Mouse (Mus musculus) heart, embryonic 13.5 days (tissue): Measurements from ENCODE around the gene Nr2c1. TPM values are rescaled to one million over a fixed set of nuclear protein-coding genes. Genes with fewer than 3 reads are reported as not detected.

Experiments
- ATAC-seq: fragments of 200-750 bp; cut with Nextera tagmentation; 2 replicates; pipeline ENCODE4 v1.8.0; 2017; ENCODE audit warnings: moderate TSS enrichment; ENCODE audit not compliant: insufficient number of reproducible peaks, low FRiP score, low TSS enrichment; ENCODE audit errors: extremely low read depth
- H3K27ac ChIP-seq: fragments of 300-500 bp; sonication (generic); replicated peaks from 2 replicates; pipeline ENCODE4 v1.5.1; 2015; ENCODE audit warnings: moderate library complexity, mild to moderate bottlenecking, inconsistent platforms
- H3K27me3 ChIP-seq: fragments of 300-500 bp; sonication (generic); replicated peaks from 2 replicates; pipeline ENCODE4 v1.6.1; 2015; ENCODE audit warnings: mild to moderate bottlenecking, inconsistent platforms
- H3K36me3 ChIP-seq: fragments of 300-500 bp; sonication (generic); 2 replicates; pipeline ENCODE4 v1.6.1; 2015; ENCODE audit warnings: mild to moderate bottlenecking, inconsistent platforms
- H3K4me1 ChIP-seq: fragments of 300-500 bp; sonication (generic); 2 replicates; pipeline ENCODE4 v1.6.1; 2015; ENCODE audit warnings: inconsistent platforms
- H3K4me2 ChIP-seq: fragments of 300-500 bp; sonication (generic); 2 replicates; pipeline ENCODE4 v1.6.1; 2015; ENCODE audit warnings: inconsistent platforms, mild to moderate bottlenecking, moderate library complexity
- H3K4me3 ChIP-seq: fragments of 300-500 bp; sonication (generic); 2 replicates; pipeline ENCODE4 v1.5.1; 2015; ENCODE audit warnings: moderate library complexity, mild to moderate bottlenecking, inconsistent platforms
- H3K9ac ChIP-seq: fragments of 300-500 bp; sonication (generic); 2 replicates; pipeline ENCODE4 v1.6.1; 2015; ENCODE audit warnings: inconsistent platforms, mild to moderate bottlenecking, moderate library complexity
- H3K9me3 ChIP-seq: fragments of 300-500 bp; sonication (generic); 2 replicates; pipeline ENCODE4 v1.6.1; 2016; ENCODE audit warnings: inconsistent platforms
- WGBS: fragments of 180-500 bp; shearing (Covaris S2); methylation state at CpG from one replicate; pipeline ENCODE4 v1.1.7; 2015; ENCODE audit warnings: mixed read lengths; 5-methylcytosine and 5-hydroxymethylcytosine counted together
- polyA plus RNA-seq: library from polyadenylated mRNA; unstranded; fragments of >200 nt; fragmentation: Nextera tagmentation; extraction: Ambion mirVana; gene quantifications from 2 replicates; pipeline ENCODE4 v1.2.1, GENCODE M21; 2015

Nr2c1 gene
- polyA plus RNA-seq, 1 experiment from 2014 or later = 6.0 TPM

DNA sequence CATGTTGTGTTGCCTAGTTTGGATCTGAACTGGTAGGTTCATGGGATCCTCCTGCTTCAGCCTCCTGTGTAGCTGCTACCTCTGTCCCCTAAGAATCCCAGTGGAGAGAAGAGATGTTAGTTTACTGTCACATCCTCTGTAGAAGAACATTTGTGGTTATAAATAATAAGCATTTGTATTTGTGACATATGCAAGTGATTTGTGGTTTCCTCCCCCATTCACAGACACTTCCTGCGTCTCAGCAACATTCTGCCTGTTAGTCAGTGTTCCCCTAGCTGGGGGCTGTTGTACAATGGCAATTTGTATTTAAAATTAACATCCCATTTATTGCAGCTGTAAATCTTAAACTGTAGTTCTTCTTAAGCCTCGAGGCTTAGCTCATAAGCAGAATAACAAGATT is 63.9 kb downstream of the Nr2c1 start:
- no peak overlapping the region for H3K27ac ChIP-seq
- H3K36me3 ChIP-seq = peaks cover 70% of the 10 kb centered on the region
- no peaks in the 10 kb centered on the region for H3K27me3 ChIP-seq
- H3K9ac ChIP-seq = no peak overlapping the region
- 79% methylated on average over 2 of the region's 2 CpGs for WGBS
- H3K4me1 ChIP-seq = peaks cover 3% of the 10 kb centered on the region; the same call in 1 of the 2 replicates
- ATAC-seq = no peak
- H3K9me3 ChIP-seq = no peaks in the 10 kb centered on the region
- H3K4me2 ChIP-seq = no peak overlapping the region
- H3K4me3 ChIP-seq = no peak overlapping the region

DNA sequence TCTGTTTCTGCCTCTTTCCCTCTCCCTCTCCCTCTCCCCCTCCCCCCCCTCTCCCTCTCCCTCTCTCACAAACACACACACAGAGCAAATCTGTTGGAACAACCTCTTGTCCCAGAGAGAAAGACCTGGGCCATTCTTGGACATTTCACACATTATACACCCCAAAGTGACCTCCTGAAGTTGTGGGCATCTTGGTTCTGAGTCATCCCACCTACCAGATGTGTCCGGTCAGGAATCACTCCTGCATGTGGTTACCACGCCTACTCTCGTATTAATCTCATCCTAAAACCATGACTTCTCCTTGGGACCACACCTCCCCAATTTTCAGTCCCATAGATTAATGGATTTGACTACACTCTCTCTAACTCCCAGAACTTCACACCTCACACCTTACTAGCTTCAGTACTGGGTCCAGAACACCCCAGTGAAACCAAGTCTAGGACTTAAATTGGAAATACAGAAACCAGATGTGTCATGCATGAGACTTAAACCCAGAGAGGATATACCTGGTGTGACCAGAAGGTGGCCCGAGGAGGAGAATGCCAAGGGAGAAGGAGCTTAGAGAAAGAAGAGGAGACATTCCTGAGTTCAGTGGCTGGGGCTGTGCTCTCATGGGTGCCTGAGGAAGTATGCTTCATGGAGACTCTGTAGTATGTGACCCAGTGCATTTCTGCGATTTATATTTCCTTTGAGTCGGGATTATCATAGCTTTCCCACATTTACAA is 77.4 kb downstream of the Nr2c1 start:
- no peak overlapping the region for H3K4me2 ChIP-seq
- no peak overlapping the region for H3K4me3 ChIP-seq
- no peak for ATAC-seq
- H3K27ac ChIP-seq = no peak overlapping the region
- H3K36me3 ChIP-seq = peaks cover 19% of the 10 kb centered on the region
- H3K9me3 ChIP-seq = peaks cover 9% of the 10 kb centered on the region; the same call in 1 of the 2 replicates
- WGBS = 76% methylated on average over 6 of the region's 6 CpGs
- H3K9ac ChIP-seq = no peak overlapping the region
- H3K4me1 ChIP-seq = no peaks in the 10 kb centered on the region
- no peaks in the 10 kb centered on the region for H3K27me3 ChIP-seq

DNA sequence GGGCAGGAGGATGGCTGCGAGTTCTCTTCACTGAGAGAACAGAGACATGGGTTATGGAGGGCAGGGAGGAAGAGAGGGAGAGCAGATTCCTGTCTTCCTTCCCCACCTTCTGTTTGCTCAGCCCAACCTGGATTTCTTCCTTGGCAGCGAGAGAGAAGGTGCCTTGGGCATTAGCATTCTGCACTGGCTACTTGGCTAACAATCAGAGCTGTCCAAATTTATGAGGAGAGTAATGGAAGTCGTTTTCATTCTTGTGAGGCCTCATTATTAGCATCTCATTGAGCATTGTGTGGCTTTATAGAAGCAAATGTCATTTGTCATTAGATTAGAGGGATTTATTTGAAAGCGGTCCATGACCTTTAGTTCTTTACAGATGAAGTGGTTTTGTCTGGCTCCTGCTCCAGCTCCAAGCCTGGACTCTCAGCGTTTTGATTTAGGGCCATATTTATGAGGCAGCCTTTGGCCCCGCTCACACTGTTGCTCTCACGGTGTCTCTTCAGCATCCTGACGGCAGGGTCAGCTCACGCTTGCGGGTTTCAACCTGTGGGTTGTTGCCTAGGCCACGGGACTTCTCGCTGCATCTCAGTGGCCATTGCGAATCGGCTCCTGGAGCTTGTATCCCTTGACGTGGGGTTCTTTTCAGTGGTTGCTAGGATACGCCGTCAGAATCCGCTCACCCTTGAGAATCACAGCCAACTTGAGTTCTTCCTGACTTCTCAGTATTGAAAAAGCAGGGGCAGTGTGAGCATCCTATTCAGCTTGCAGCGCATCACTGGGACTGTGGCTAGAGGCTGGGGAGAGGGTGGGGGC is 82.6 kb downstream of the Nr2c1 start:
- ATAC-seq = no peak
- peaks cover 4% of the 10 kb centered on the region for H3K4me1 ChIP-seq
- H3K27me3 ChIP-seq = no peaks in the 10 kb centered on the region
- H3K36me3 ChIP-seq = no peaks in the 10 kb centered on the region
- no peak overlapping the region for H3K27ac ChIP-seq
- no peak overlapping the region for H3K4me3 ChIP-seq
- H3K4me2 ChIP-seq = no peak overlapping the region
- no peak overlapping the region for H3K9ac ChIP-seq
- H3K9me3 ChIP-seq = peaks cover 7% of the 10 kb centered on the region; the same call in 1 of the 2 replicates
- WGBS = 70% methylated on average over 19 of the region's 19 CpGs

DNA sequence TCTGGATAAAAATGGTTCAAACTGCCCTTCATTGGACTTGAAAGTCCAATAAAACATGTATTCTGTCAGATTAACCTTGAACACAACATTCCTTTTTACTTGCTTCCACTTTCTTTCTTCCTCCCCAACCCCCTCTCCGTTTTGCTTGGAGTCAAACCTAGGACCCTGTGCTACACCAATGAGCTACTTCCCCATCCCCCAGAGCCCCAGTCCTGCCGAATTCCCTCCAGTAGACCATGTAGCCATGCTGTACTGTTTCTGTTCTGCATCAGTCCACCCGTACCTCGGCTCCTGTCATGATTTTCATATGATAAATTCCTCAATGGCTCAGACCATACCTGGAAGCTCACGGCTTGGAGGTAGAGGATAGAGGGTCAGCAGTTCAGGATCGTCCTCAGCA is 83.2 kb downstream of the Nr2c1 start:
- ATAC-seq = no peak
- H3K4me2 ChIP-seq = no peak overlapping the region
- H3K4me1 ChIP-seq = peaks cover 4% of the 10 kb centered on the region
- peaks cover 7% of the 10 kb centered on the region; the same call in 1 of the 2 replicates for H3K9me3 ChIP-seq
- H3K9ac ChIP-seq = no peak overlapping the region
- WGBS = 76% methylated on average over 6 of the region's 6 CpGs
- H3K36me3 ChIP-seq = no peaks in the 10 kb centered on the region
- no peak overlapping the region for H3K27ac ChIP-seq
- H3K4me3 ChIP-seq = no peak overlapping the region
- no peaks in the 10 kb centered on the region for H3K27me3 ChIP-seq

DNA sequence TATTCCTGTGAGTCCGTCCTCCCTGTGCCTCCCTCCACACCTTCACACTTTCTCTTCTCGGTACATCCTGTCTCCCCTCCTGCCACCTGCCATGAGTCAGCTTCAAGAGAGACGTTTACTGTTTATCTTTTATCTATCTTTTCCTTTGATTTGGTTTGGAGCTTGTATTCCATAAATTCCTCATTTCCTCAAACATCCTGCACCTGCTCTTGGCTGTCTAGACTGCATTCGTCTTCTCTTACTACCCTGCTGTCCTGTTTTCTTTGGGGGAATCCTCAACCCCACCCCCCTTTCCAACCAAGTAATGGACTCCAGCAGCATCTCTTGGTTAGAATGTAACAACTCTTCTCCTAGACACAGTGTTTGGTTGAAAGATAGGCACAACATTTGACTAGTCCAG is 87.4 kb downstream of the Nr2c1 start:
- Histone ChIP-seq H3K4me3 (no peak overlapping the region), H3K27ac (no peak overlapping the region), H3K27me3 (no peaks in the 10 kb centered on the region), H3K9ac (no peak overlapping the region), H3K9me3 (no peaks in the 10 kb centered on the region), H3K36me3 (no peaks in the 10 kb centered on the region), H3K4me2 (no peak overlapping the region), H3K4me1 (peaks cover 4% of the 10 kb centered on the region)
- no peak for ATAC-seq
- WGBS = 47% methylated on average over 4 of the region's 4 CpGs

DNA sequence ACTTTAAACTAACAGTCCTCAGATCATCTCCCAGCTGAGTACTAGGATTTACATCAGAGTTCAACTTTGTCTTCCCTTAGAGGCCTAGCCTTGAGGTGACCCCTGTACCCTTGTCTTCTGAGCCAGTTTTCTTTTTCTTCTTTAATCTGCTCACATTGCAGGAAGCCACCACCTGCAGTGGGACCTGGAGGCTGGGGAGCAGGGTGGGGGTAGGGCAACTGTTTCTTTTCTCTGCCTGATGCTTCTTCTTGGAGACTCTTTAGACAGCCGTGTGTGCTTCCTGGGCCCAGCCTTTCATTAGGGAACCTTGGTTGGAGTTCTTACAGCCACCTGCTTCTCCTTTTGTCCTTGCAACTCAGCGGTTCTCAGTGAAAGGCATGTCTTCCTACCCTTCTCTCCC is 93.5 kb downstream of the Nr2c1 start:
- H3K4me3 ChIP-seq = no peak overlapping the region
- no peaks in the 10 kb centered on the region for H3K9me3 ChIP-seq
- no peaks in the 10 kb centered on the region for H3K4me1 ChIP-seq
- WGBS = 68% methylated on average over 2 of the region's 2 CpGs
- no peaks in the 10 kb centered on the region for H3K27me3 ChIP-seq
- no peaks in the 10 kb centered on the region for H3K36me3 ChIP-seq
- no peak overlapping the region for H3K4me2 ChIP-seq
- no peak overlapping the region for H3K9ac ChIP-seq
- no peak for ATAC-seq
- no peak overlapping the region for H3K27ac ChIP-seq

Other genes starting within 250 kb of the Nr2c1 start
- 21.2 and 23.2 TPM in 2 replicates for gene Vezt, start 112.2 kb upstream of the Nr2c1 start, polyA plus RNA-seq
- gene Fgd6, start 112.0 kb upstream of the Nr2c1 start, polyA plus RNA-seq = 2.1 and 2.2 TPM in 2 replicates
- gene Ndufa12, start 50.7 kb downstream of the Nr2c1 start, polyA plus RNA-seq = 496 and 581 TPM in 2 replicates
- gene Gm4792, start 150.7 kb downstream of the Nr2c1 start, polyA plus RNA-seq = not detected in 2 replicates
- 6.2 and 7.3 TPM in 2 replicates for gene Tmcc3, start 163.9 kb downstream of the Nr2c1 start, polyA plus RNA-seq